Mouse (Mus musculus) hindbrain, embryonic 14.5 days (tissue): Measurements from ENCODE around the gene Adam30. TPM values are rescaled to one million over a fixed set of nuclear protein-coding genes. Genes with fewer than 3 reads are reported as not detected.
A peak's percentile ranks its signal among the peaks of the same experiment; 100 is the strongest.

Experiments used
- ATAC-seq: fragments of 200-750 bp; cut with Nextera tagmentation; 2 replicates; pipeline ENCODE4 v1.8.0; 2017; ENCODE audit warnings: moderate number of reproducible peaks, mild to moderate bottlenecking, moderate TSS enrichment, moderate library complexity; ENCODE audit not compliant: low FRiP score
- DNase-seq: peaks from one replicate; pipeline ENCODE4 v3.0.0-alpha.2; 2015; ENCODE audit warnings: low spot score
- H3K27ac ChIP-seq: fragments of 300-500 bp; sonication (generic); 2 replicates; pipeline ENCODE4 v1.5.1; 2014; ENCODE audit warnings: mild to moderate bottlenecking, moderate library complexity
- H3K27me3 ChIP-seq: fragments of 300-500 bp; sonication (generic); 2 replicates; pipeline ENCODE4 v1.6.1; 2014; ENCODE audit warnings: mild to moderate bottlenecking, low read length, mixed read lengths; ENCODE audit not compliant: control insufficient read depth, insufficient read depth
- H3K36me3 ChIP-seq: fragments of 300-500 bp; sonication (generic); replicated peaks from 2 replicates; pipeline ENCODE4 v1.6.1; 2014; ENCODE audit not compliant: control insufficient read depth, insufficient read depth
- H3K4me1 ChIP-seq: fragments of 300-500 bp; sonication (generic); replicated peaks from 2 replicates; pipeline ENCODE4 v1.6.1; 2014; ENCODE audit warnings: antibody characterized with exemption, low read length, mixed read lengths; ENCODE audit not compliant: control insufficient read depth, insufficient read depth
- H3K4me2 ChIP-seq: fragments of 300-500 bp; sonication (generic); replicated peaks from 2 replicates; pipeline ENCODE4 v1.6.1; 2014; ENCODE audit warnings: mild to moderate bottlenecking, moderate library complexity
- H3K4me3 ChIP-seq: fragments of 300-500 bp; sonication (generic); replicated peaks from 2 replicates; pipeline ENCODE4 v1.5.1; 2014; ENCODE audit warnings: mild to moderate bottlenecking, low read length
- H3K9ac ChIP-seq: fragments of 300-500 bp; sonication (generic); 2 replicates; pipeline ENCODE4 v1.6.1; 2014
- H3K9me3 ChIP-seq: fragments of 300-500 bp; sonication (generic); 2 replicates; pipeline ENCODE4 v1.6.1; 2016; ENCODE audit warnings: low read length; ENCODE audit not compliant: control insufficient read depth
- WGBS: fragments of 180-500 bp; shearing (Covaris S2); extraction: QIAGEN DNeasy Blood & Tissue Kit; methylation state at CpG from one replicate; pipeline ENCODE4 v1.1.7; 2014; 5-methylcytosine and 5-hydroxymethylcytosine counted together
- polyA plus RNA-seq: library from polyadenylated mRNA; unstranded; fragments of >200 nt; fragmentation: Nextera tagmentation; extraction: Ambion mirVana; gene quantifications from 2 replicates; pipeline ENCODE4 v1.2.1, GENCODE M21; 2014

Adam30 gene
- polyA plus RNA-seq, 1 experiment from 2014 or later: not detected

GRCm38 (mm10) chr3:98158646-98159045 lies 1.8 kb upstream of the Adam30 start:
- DNase-seq (no peak), ATAC-seq (no peak)
- Histone ChIP-seq H3K9ac (no peak overlapping the region), H3K27ac (no peak overlapping the region), H3K36me3 (no peaks in the 10 kb centered on the region), H3K4me2 (no peak overlapping the region), H3K27me3 (no peaks in the 10 kb centered on the region), H3K9me3 (no peaks in the 10 kb centered on the region), H3K4me1 (no peaks in the 10 kb centered on the region), H3K4me3 (no peak overlapping the region)
- WGBS: 88% methylated on average over 4 of the region's 4 CpGs

GRCm38 (mm10) chr3:98159289-98159688 lies 1.1 kb upstream of the Adam30 start:
- Histone ChIP-seq H3K4me1 (no peaks in the 10 kb centered on the region), H3K4me3 (no peak overlapping the region), H3K36me3 (no peaks in the 10 kb centered on the region), H3K27ac (no peak overlapping the region), H3K27me3 (no peaks in the 10 kb centered on the region), H3K9me3 (no peaks in the 10 kb centered on the region), H3K9ac (no peak overlapping the region), H3K4me2 (no peak overlapping the region)
- WGBS: 34% methylated on average over 4 of the region's 4 CpGs
- peak; percentile 48 for DNase-seq
- ATAC-seq: 0 out of 2 replicates have a peak, but pooled peaks have one; percentile 14

DNA sequence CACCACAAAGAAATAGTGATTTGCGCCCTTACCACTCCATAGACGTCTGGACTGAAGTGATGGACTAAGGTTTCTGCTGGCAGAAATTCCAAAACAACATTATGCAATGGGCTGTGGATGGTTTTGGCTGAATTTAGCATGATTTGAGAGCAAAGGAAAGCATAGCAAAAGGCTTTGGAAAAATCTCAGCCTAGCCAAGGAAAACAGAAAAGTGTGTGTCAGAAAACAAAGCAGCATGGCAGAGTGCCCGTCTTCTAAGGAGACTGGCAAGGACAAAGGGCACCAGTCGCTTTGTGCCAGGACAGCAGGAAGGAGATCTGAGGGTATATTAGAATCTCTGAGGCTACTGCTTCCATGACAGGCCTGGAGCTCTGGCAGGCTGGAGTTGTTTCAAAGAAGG lies 17.9 kb downstream of the Adam30 start:
- Histone ChIP-seq H3K4me3 (no peak overlapping the region), H3K4me2 (no peak overlapping the region), H3K9ac (no peak overlapping the region), H3K9me3 (0 out of 2 replicates have a peak, but pooled peaks cover 3% of the 10 kb centered on the region), H3K4me1 (no peaks in the 10 kb centered on the region), H3K27ac (no peak overlapping the region), H3K27me3 (no peaks in the 10 kb centered on the region), H3K36me3 (no peaks in the 10 kb centered on the region)
- 67% methylated on average over 4 of the region's 4 CpGs for WGBS
- no peak for ATAC-seq
- peak; percentile 28 for DNase-seq

- DNase-seq: peak; percentile 58
- no peaks in the 10 kb centered on the region for H3K27me3 ChIP-seq
- ATAC-seq: 0 out of 2 replicates have a peak, but pooled peaks have one; percentile 55
- no peaks in the 10 kb centered on the region for H3K4me1 ChIP-seq
- H3K9me3 ChIP-seq: no peaks in the 10 kb centered on the region
- no peak overlapping the region for H3K9ac ChIP-seq
- H3K4me2 ChIP-seq: no peak overlapping the region
- no peak overlapping the region for H3K27ac ChIP-seq
- 24% methylated on average over 7 of the region's 7 CpGs for WGBS
- H3K36me3 ChIP-seq: no peaks in the 10 kb centered on the region
- no peak overlapping the region for H3K4me3 ChIP-seq
Observed at GRCm38 (mm10) chr3:98180805-98181204, 20.4 kb downstream of the Adam30 start.

GRCm38 (mm10) chr3:98185163-98185714 lies 24.8 kb downstream of the Adam30 start:
- Histone ChIP-seq H3K9me3 (no peaks in the 10 kb centered on the region), H3K4me2 (no peak overlapping the region), H3K27ac (no peak overlapping the region), H3K9ac (no peak overlapping the region), H3K4me1 (no peaks in the 10 kb centered on the region), H3K4me3 (no peak overlapping the region), H3K36me3 (no peaks in the 10 kb centered on the region), H3K27me3 (no peaks in the 10 kb centered on the region)
- WGBS: 47% methylated on average over 10 of the region's 10 CpGs
- DNase-seq (no peak), ATAC-seq (no peak)

- Histone ChIP-seq H3K4me3 (no peak overlapping the region), H3K27me3 (no peaks in the 10 kb centered on the region), H3K27ac (no peak overlapping the region), H3K4me2 (no peak overlapping the region), H3K9me3 (no peaks in the 10 kb centered on the region), H3K36me3 (no peaks in the 10 kb centered on the region), H3K9ac (no peak overlapping the region), H3K4me1 (no peaks in the 10 kb centered on the region)
- DNase-seq: no peak
- WGBS: 90% methylated on average over 3 of the region's 3 CpGs
- no peak for ATAC-seq
Observed at GRCm38 (mm10) chr3:98187777-98188176, 27.3 kb downstream of the Adam30 start.

GRCm38 (mm10) chr3:98197711-98198532 lies 37.5 kb downstream of the Adam30 start:
- Histone ChIP-seq H3K27ac (peak overlapping the region; percentile 54; the same call in 1 of the 2 replicates), H3K9ac (no peak overlapping the region), H3K4me2 (no peak overlapping the region), H3K4me3 (no peak overlapping the region), H3K4me1 (0 out of 2 replicates have a peak, but pooled peaks cover 3% of the 10 kb centered on the region), H3K9me3 (no peaks in the 10 kb centered on the region), H3K27me3 (no peaks in the 10 kb centered on the region), H3K36me3 (no peaks in the 10 kb centered on the region)
- 4% methylated on average over 9 of the region's 9 CpGs for WGBS
- peak; percentile 46 for DNase-seq
- ATAC-seq: peak; percentile 77; the same call in 1 of the 2 replicates

GRCm38 (mm10) chr3:98199747-98200146 lies 39.3 kb downstream of the Adam30 start:
- Histone ChIP-seq H3K36me3 (no peaks in the 10 kb centered on the region), H3K4me3 (no peak overlapping the region), H3K27ac (no peak overlapping the region), H3K4me2 (no peak overlapping the region), H3K9ac (no peak overlapping the region), H3K9me3 (no peaks in the 10 kb centered on the region), H3K4me1 (0 out of 2 replicates have a peak, but pooled peaks cover 3% of the 10 kb centered on the region), H3K27me3 (no peaks in the 10 kb centered on the region)
- DNase-seq: no peak
- 70% methylated on average over 5 of the region's 5 CpGs for WGBS
- ATAC-seq: no peak

GRCm38 (mm10) chr3:98203282-98203681 lies 42.9 kb downstream of the Adam30 start:
- no peak overlapping the region for H3K4me2 ChIP-seq
- ATAC-seq (no peak), DNase-seq (no peak)
- H3K9me3 ChIP-seq: no peaks in the 10 kb centered on the region
- no peak overlapping the region for H3K9ac ChIP-seq
- no peak overlapping the region for H3K4me3 ChIP-seq
- H3K36me3 ChIP-seq: no peaks in the 10 kb centered on the region
- H3K4me1 ChIP-seq: 0 out of 2 replicates have a peak, but pooled peaks cover 2% of the 10 kb centered on the region
- H3K27ac ChIP-seq: no peak overlapping the region
- no peaks in the 10 kb centered on the region for H3K27me3 ChIP-seq
- 77% methylated on average over 5 of the region's 5 CpGs for WGBS
